Mouse (Mus musculus) spleen, adult 2 months (tissue): ENCODE results near the gene Fbxo31.

ENCODE experiments used
- CTCF ChIP-seq: fragments of 200-500 bp; IDR thresholded peaks from 2 replicates; pipeline ENCODE4 v1.5.1; 2011; ENCODE audit warnings: mild to moderate bottlenecking, inconsistent platforms; ENCODE audit not compliant: insufficient read depth, insufficient read length, insufficient replicate concordance; ENCODE audit errors: extremely low read depth
- POLR2A ChIP-seq: fragments of 200-500 bp; IDR thresholded peaks from 2 replicates; pipeline ENCODE4 v1.6.1; 2011; ENCODE audit warnings: low read depth, low read length, inconsistent platforms

DNA sequence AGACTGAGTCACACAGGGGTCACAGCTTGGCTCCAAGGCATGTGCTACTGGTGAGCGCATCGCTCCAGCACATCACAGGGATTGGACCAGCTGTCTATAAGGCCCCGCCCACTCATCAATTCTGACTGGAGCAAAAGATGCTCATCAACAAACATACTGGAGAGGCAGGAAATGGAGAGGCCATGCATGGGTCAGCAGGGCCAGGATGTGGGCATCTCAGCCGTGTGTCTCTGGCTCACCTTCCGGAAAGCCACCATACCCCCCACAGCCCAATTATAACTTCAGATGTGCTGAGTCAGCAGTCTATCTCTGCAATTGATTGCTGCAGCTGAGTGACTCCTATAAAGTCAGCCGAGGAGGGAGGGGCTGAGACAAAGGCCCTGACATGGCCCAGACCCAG, 10.3 kb downstream of the Fbxo31 start:
- TF ChIP-seq CTCF = no peak
- no peak for TF ChIP-seq POLR2A
